Mouse (Mus musculus) kidney, adult 11 months (tissue): ENCODE measurements around the gene Smc3.

Experiments
- DNase-seq: peaks from one replicate; pipeline ENCODE4 v3.0.0; 2022

Smc3 gene

GRCm38 (mm10) chr19:53599757-53600539 lies at the start of gene Smc3:
Gene Smc3, plus strand, starts transcription at chr19:53600398.
- DNase-seq = peak; percentile 99

- no peak for DNase-seq
Measured at GRCm38 (mm10) chr19:53550972-53551371, 49.2 kb upstream of the Smc3 start.

GRCm38 (mm10) chr19:53552216-53552786 lies 47.9 kb upstream of the Smc3 start:
- no peak for DNase-seq

- DNase-seq = no peak
Measured at GRCm38 (mm10) chr19:53552795-53553194, 47.4 kb upstream of the Smc3 start.

GRCm38 (mm10) chr19:53554402-53554801 lies 45.8 kb upstream of the Smc3 start:
- peak; percentile 57 for DNase-seq

- no peak for DNase-seq
Measured at GRCm38 (mm10) chr19:53554981-53555616, 45.1 kb upstream of the Smc3 start.

- no peak for DNase-seq
Measured at GRCm38 (mm10) chr19:53556841-53557240, 43.4 kb upstream of the Smc3 start.

GRCm38 (mm10) chr19:53557267-53557936 lies 42.8 kb upstream of the Smc3 start:
- no peak for DNase-seq

- DNase-seq = no peak
Measured at GRCm38 (mm10) chr19:53560436-53560835, 39.8 kb upstream of the Smc3 start.

GRCm38 (mm10) chr19:53564174-53564573 lies 36.0 kb upstream of the Smc3 start:
- DNase-seq = peak; percentile 76

GRCm38 (mm10) chr19:53565565-53566277 lies 34.5 kb upstream of the Smc3 start:
- no peak for DNase-seq

GRCm38 (mm10) chr19:53567864-53568263 lies 32.3 kb upstream of the Smc3 start:
- no peak for DNase-seq

GRCm38 (mm10) chr19:53568553-53568952 lies 31.6 kb upstream of the Smc3 start:
- DNase-seq = no peak

GRCm38 (mm10) chr19:53571056-53571455 lies 29.1 kb upstream of the Smc3 start:
- DNase-seq = no peak

GRCm38 (mm10) chr19:53571501-53572428 lies 28.4 kb upstream of the Smc3 start:
- DNase-seq = no peak

GRCm38 (mm10) chr19:53572607-53573006 lies 27.6 kb upstream of the Smc3 start:
- DNase-seq = no peak

- DNase-seq = no peak
Measured at GRCm38 (mm10) chr19:53573151-53573550, 27.0 kb upstream of the Smc3 start.

- no peak for DNase-seq
Measured at GRCm38 (mm10) chr19:53574131-53574530, 26.1 kb upstream of the Smc3 start.

- DNase-seq = no peak
Measured at GRCm38 (mm10) chr19:53574546-53574945, 25.7 kb upstream of the Smc3 start.

- no peak for DNase-seq
Measured at GRCm38 (mm10) chr19:53575296-53576010, 24.7 kb upstream of the Smc3 start.

- no peak for DNase-seq
Measured at GRCm38 (mm10) chr19:53576061-53576460, 24.1 kb upstream of the Smc3 start.
